Mouse (Mus musculus): ENCODE results near the gene Mup3.
"Not testable (repeated sequence)": the region's sequence is repeated elsewhere in the genome, so short reads cannot be mapped to it uniquely, and the experiment has no call there.

Mup3 gene

GRCm38 (mm10) chr4:62087241-62087640 is at the start of gene Mup3:
TSS of gene Mup3 (minus strand) at chr4:62087342.
- no peak for DNase-seq

GRCm38 (mm10) chr4:62133706-62134105 is 46.6 kb upstream of the Mup3 start:
- DNase-seq, result peak; percentile 45

GRCm38 (mm10) chr4:62103366-62103765 is 16.2 kb upstream of the Mup3 start:
- DNase-seq, result peak; percentile 27

- DNase-seq, result no peak
Observed at GRCm38 (mm10) chr4:62087953-62088352, 811 bp upstream of the Mup3 start.

GRCm38 (mm10) chr4:62082755-62083154 is 4.4 kb downstream of the Mup3 start:
- no peak for DNase-seq

- DNase-seq, result no peak
Observed at GRCm38 (mm10) chr4:62075126-62075525, 12.0 kb downstream of the Mup3 start.

- DNase-seq, result not testable (repeated sequence)
Observed at GRCm38 (mm10) chr4:62054780-62055179, 32.4 kb downstream of the Mup3 start.

- DNase-seq, result not testable (repeated sequence)
Observed at GRCm38 (mm10) chr4:62054058-62054457, 33.1 kb downstream of the Mup3 start, which contains the start of gene Mup20. TSS of gene Mup20 (minus strand) at chr4:62054158.
